Mouse (Mus musculus) thymus, adult 2 months (tissue): Measurements from ENCODE around the gene Prg2.

ENCODE experiments used
- CTCF ChIP-seq: fragments of 200-500 bp; IDR thresholded peaks from 2 replicates; pipeline ENCODE4 v1.5.1; 2012; ENCODE audit warnings: mild to moderate bottlenecking, control low read depth, low read length, moderate library complexity, borderline replicate concordance; ENCODE audit not compliant: control insufficient read depth, poor library complexity, insufficient read depth; ENCODE audit errors: extremely low read depth
- POLR2A ChIP-seq: fragments of 200-500 bp; IDR thresholded peaks from 2 replicates; pipeline ENCODE4 v1.6.1; 2012; ENCODE audit warnings: mild to moderate bottlenecking, low read length, control low read depth, moderate library complexity; ENCODE audit not compliant: control insufficient read depth, poor library complexity, insufficient read depth; ENCODE audit errors: extremely low read depth

DNA sequence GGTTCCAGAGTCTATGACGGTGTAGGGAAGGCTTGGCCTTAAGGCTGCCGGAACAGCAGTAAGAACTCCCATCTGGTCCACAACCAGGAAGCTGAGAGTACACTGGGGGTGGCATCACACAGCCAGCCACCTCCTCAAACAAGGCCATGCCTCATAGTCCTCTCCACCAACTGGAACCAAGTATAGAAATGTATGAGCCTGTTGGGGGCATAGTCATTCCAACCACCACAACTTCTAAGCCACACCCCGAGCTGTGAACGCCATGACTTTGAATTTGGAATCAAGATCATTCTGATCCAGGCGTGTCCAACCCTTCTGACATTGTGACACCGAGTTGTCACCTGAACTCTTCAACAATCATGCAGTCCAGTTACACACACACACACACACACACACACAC is 40.5 kb upstream of the Prg2 start:
- no peak for TF ChIP-seq POLR2A
- no peak for TF ChIP-seq CTCF
